In the genomic region with DNA sequence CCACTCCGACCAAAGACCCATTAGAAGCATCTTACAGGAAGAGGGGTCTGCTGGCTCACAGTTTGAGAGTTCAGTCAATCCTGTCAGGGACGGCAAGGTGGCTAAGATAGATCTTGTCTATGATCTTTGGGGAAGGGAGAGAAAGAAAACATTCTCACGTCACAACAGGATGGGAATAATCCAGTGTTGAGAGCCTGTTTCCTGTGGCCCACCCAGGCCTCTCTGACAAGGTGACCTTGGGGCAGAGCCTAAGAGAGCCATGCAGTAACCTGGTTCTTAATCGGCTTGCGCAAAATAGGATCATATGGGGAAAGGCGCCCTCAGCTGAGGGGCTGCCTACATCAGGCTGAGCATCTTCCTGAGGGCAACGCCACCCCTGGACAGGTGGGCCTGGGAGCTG, we compare ENCODE assay signal across 22 mouse cellular contexts. TPM values are rescaled to one million over a fixed set of nuclear protein-coding genes. Genes with fewer than 3 reads are reported as not detected.
DNase-seq lines count a peak whose midpoint lies in the region; ATAC-seq and TF ChIP-seq lines count a peak whose summit lies in the region.
"Had no signal": no experiment of that assay in that cellular context is flagged by ENCODE, and none has a peak within 500 bp of the region (broad histone marks: within the 10 kb centered on the region; RNA-seq: fewer than 3 reads in every experiment).

No protein-coding gene starts in this region.

- 0 out of 2 replicates have a peak, but pooled peaks cover 4% of the 10 kb centered on the region for H3K9me3 ChIP-seq in hindbrain, embryonic 13.5 days
- H3K9me3 ChIP-seq in midbrain, postnatal 0 days (ENCODE audit: low read length): no peaks in the 10 kb centered on the region

- 94% methylated on average over 7 of the region's 7 CpGs for WGBS in hindbrain, embryonic 13.5 days
- 98% methylated on average over 7 of the region's 7 CpGs for WGBS in midbrain, postnatal 0 days

- no peaks in the 10 kb centered on the region for H3K36me3 ChIP-seq in hindbrain, embryonic 13.5 days
- H3K36me3 ChIP-seq in midbrain, postnatal 0 days (ENCODE audit: insufficient read depth, low read length): no peaks in the 10 kb centered on the region
- H3K36me3 ChIP-seq: G1E had no signal

- no peak for ATAC-seq in hindbrain, embryonic 13.5 days (ENCODE audit: low FRiP score)
- no peak for ATAC-seq in midbrain, postnatal 0 days (ENCODE audit: low FRiP score)
- ATAC-seq: activated CD4-positive, CD25-positive, alpha-beta regulatory T cell, adult 4 months; CD4-positive, CD25-positive, alpha-beta regulatory T cell, adult 4 months; Patski had no signal

- 0 out of 2 replicates have a peak, but pooled peaks cover 8% of the 10 kb centered on the region for H3K27me3 ChIP-seq in hindbrain, embryonic 13.5 days
- no peaks in the 10 kb centered on the region for H3K27me3 ChIP-seq in midbrain, postnatal 0 days (ENCODE audit: insufficient read depth, low read length)
- H3K27me3 ChIP-seq: Patski had no signal

- no peak overlapping the region for H3K4me3 ChIP-seq in hindbrain, embryonic 13.5 days
- H3K4me3 ChIP-seq in midbrain, postnatal 0 days (ENCODE audit: low read depth, low read length): no peak overlapping the region

- DNase-seq in ES-CJ7 (ENCODE audit: low read depth, low spot score) (peak; percentile 59), R1 (ENCODE audit: low read depth, low spot score) (peak; percentile 63)
- no peak for DNase-seq in midbrain, postnatal 0 days (ENCODE audit: low spot score)
- DNase-seq: adrenal gland, adult 2 months; adrenal gland, adult 8-10 months; adrenal gland, postnatal 10 days; adrenal gland, postnatal 25 days; adrenal gland, postnatal 36 days; cerebellum, adult 11 months; cerebellum, adult 11-12 months; cerebellum, adult 18-20 months; cerebellum, adult 2 months; cerebellum, adult 8-10 months had no signal

- no peak for TF ChIP-seq CTCF in midbrain, postnatal 0 days (IDR thresholded peaks at IDR 0.05)

- H3K4me2 ChIP-seq in hindbrain, embryonic 13.5 days: no peak overlapping the region
- no peak overlapping the region for H3K4me2 ChIP-seq in midbrain, postnatal 0 days (ENCODE audit: low read depth, low read length, poor library complexity, severe bottlenecking)

- H3K4me1 ChIP-seq in hindbrain, embryonic 13.5 days (replicated peaks): peaks cover 11% of the 10 kb centered on the region
- H3K4me1 ChIP-seq in midbrain, postnatal 0 days (ENCODE audit: insufficient read depth, low read length): 0 out of 2 replicates have a peak, but pooled peaks cover 2% of the 10 kb centered on the region

- H3K27ac ChIP-seq in hindbrain, embryonic 13.5 days: no peak overlapping the region
- no peak overlapping the region for H3K27ac ChIP-seq in midbrain, postnatal 0 days (ENCODE audit: low read depth, low read length)

- no peak overlapping the region for H3K9ac ChIP-seq in hindbrain, embryonic 13.5 days
- no peak overlapping the region for H3K9ac ChIP-seq in midbrain, postnatal 0 days (replicated peaks; ENCODE audit: low read length, poor library complexity, severe bottlenecking)

RNA-seq across cellular contexts. Expression of a gene that starts 42.6 kb away (rescaled TPM):
- polyA plus RNA-seq in hindbrain, embryonic 13.5 days (2015; fragmentation: Nextera tagmentation; extraction: Ambion mirVana): 3.2 and 3.3 TPM in 2 replicates
- 3.8 and 4.2 TPM in 2 replicates for total RNA-seq in midbrain, postnatal 0 days (2014; rRNA removed)
- 3.0 and 3.5 TPM in 2 replicates for polyA plus RNA-seq in midbrain, postnatal 0 days (2015; fragmentation: Nextera tagmentation; extraction: Ambion mirVana)
- total RNA-seq: CH12.LX, G1E had no signal
- polyA plus RNA-seq: G1E had no signal

RNA-seq across cellular contexts. Expression of a gene that starts 54.0 kb away (rescaled TPM):
- 8.3 and 8.8 TPM in 2 replicates for polyA plus RNA-seq in hindbrain, embryonic 13.5 days (2015; fragmentation: Nextera tagmentation; extraction: Ambion mirVana)
- 7.3 and 8.5 TPM in 2 replicates for total RNA-seq in midbrain, postnatal 0 days (2014; rRNA removed)
- polyA plus RNA-seq in midbrain, postnatal 0 days (2015; fragmentation: Nextera tagmentation; extraction: Ambion mirVana): 4.4 and 4.9 TPM in 2 replicates

RNA-seq across cellular contexts. Expression of a gene that starts 55.3 kb away (rescaled TPM):
- not detected in 2 replicates for polyA plus RNA-seq in hindbrain, embryonic 13.5 days (2015; fragmentation: Nextera tagmentation; extraction: Ambion mirVana)
- 0.16 TPM in 1 of 2 replicates, not detected in the other for total RNA-seq in midbrain, postnatal 0 days (2014; rRNA removed)
- not detected in 2 replicates for polyA plus RNA-seq in midbrain, postnatal 0 days (2015; fragmentation: Nextera tagmentation; extraction: Ambion mirVana)
- total RNA-seq: adrenal gland, adult 18-20 months; adrenal gland, adult 2 months; adrenal gland, adult 8-10 months; adrenal gland, postnatal 10 days; adrenal gland, postnatal 14 days; adrenal gland, postnatal 25 days; adrenal gland, postnatal 36 days; adrenal gland, postnatal 4 days; CH12.LX; G1E had no signal
- polyA plus RNA-seq: activated CD4-positive, CD25-positive, alpha-beta regulatory T cell, adult 4 months; adrenal gland, adult 2 months; CD4-positive, CD25-positive, alpha-beta regulatory T cell, adult 4 months; G1E had no signal
